Mouse (Mus musculus): ENCODE measurements around the gene Hmox1. TPM values are rescaled to one million over a fixed set of nuclear protein-coding genes. Genes with fewer than 3 reads are reported as not detected.

The Hmox1 gene
- total RNA-seq, 2 experiments from 2014 or later, result 17.8 to 19.8 TPM

GRCm38 (mm10) chr8:75088989-75089881, 4.2 kb upstream of the Hmox1 start:
- intact Hi-C loops (cut with DNase I), result no loop called here
- peak; percentile 92 to 93 for DNase-seq

- intact Hi-C loops (cut with DNase I), result no loop called here
- no peak for DNase-seq
Observed at GRCm38 (mm10) chr8:75090781-75091365, 2.5 kb upstream of the Hmox1 start.

- intact Hi-C loops (cut with DNase I), result no loop called here
- no peak for DNase-seq
Observed at GRCm38 (mm10) chr8:75102956-75103355, 9.5 kb downstream of the Hmox1 start.

- DNase-seq, result no peak
- intact Hi-C loops (cut with DNase I), result no loop called here
Observed at GRCm38 (mm10) chr8:75103376-75103878, 10.0 kb downstream of the Hmox1 start.

GRCm38 (mm10) chr8:75108527-75109235, 15.3 kb downstream of the Hmox1 start:
- DNase-seq, result peak; percentile 88 to 91
- intact Hi-C loops (cut with DNase I), result loop anchor here (1.0 to 5.0 kb wide), 3 partner anchors 14 to 116 kb away; partner anchors contain the start of gene Hmgxb4

GRCm38 (mm10) chr8:75109236-75109967, 16.0 kb downstream of the Hmox1 start, which contains the start of gene Mcm5:
Gene Mcm5 (plus strand): TSS chr8:75109569.
- intact Hi-C loops (cut with DNase I), result loop anchor here (2.0 to 5.0 kb wide), 2 partner anchors 15 to 117 kb away; partner anchors contain the start of gene Hmgxb4
- DNase-seq, result peak; percentile 100

- intact Hi-C loops (cut with DNase I), result no loop called here
- DNase-seq, result no peak
Observed at GRCm38 (mm10) chr8:75110093-75110492, 16.7 kb downstream of the Hmox1 start.

- DNase-seq, result no peak
- intact Hi-C loops (cut with DNase I), result no loop called here
Observed at GRCm38 (mm10) chr8:75118505-75118904, 25.1 kb downstream of the Hmox1 start.

- DNase-seq, result no peak
- intact Hi-C loops (cut with DNase I), result no loop called here
Observed at GRCm38 (mm10) chr8:75119287-75119686, 25.9 kb downstream of the Hmox1 start.

GRCm38 (mm10) chr8:75119747-75120146, 26.3 kb downstream of the Hmox1 start:
- no peak for DNase-seq

GRCm38 (mm10) chr8:75127406-75127805, 34.0 kb downstream of the Hmox1 start:
- DNase-seq, result no peak
- intact Hi-C loops (cut with DNase I), result no loop called here

More at GRCm38 (mm10) chr8:75119747-75120146, 26.3 kb downstream of the Hmox1 start:
- intact Hi-C loops (cut with DNase I), result no loop called here

GRCm38 (mm10) chr8:75132485-75132884, 39.1 kb downstream of the Hmox1 start:
- intact Hi-C loops (cut with DNase I), result loop anchor here (1.0 kb wide), 2 partner anchors 86 to 140 kb away; no protein-coding TSS in a partner anchor
- peak; percentile 52 to 76 for DNase-seq

GRCm38 (mm10) chr8:75133399-75133798, 40.0 kb downstream of the Hmox1 start:
- intact Hi-C loops (cut with DNase I), result no loop called here

GRCm38 (mm10) chr8:75134603-75135391, 41.4 kb downstream of the Hmox1 start:
- intact Hi-C loops (cut with DNase I), result loop anchor here (5.0 kb wide), 1 partner anchor 43 kb away; no protein-coding TSS in a partner anchor
- DNase-seq, result peak; percentile 81 to 86

More at GRCm38 (mm10) chr8:75133399-75133798, 40.0 kb downstream of the Hmox1 start:
- no peak for DNase-seq

- intact Hi-C loops (cut with DNase I), result loop anchor here (5.0 kb wide), 1 partner anchor 42 kb away; no protein-coding TSS in a partner anchor
- DNase-seq, result peak in 1 of 2 experiments; percentile 10
Observed at GRCm38 (mm10) chr8:75135756-75136155, 42.3 kb downstream of the Hmox1 start.

GRCm38 (mm10) chr8:75136256-75136655, 42.8 kb downstream of the Hmox1 start:
- intact Hi-C loops (cut with DNase I), result loop anchor here (5.0 kb wide), 1 partner anchor 41 kb away; no protein-coding TSS in a partner anchor
- no peak for DNase-seq

- DNase-seq, result no peak
- intact Hi-C loops (cut with DNase I), result loop anchor here (5.0 kb wide), 1 partner anchor 40 kb away; no protein-coding TSS in a partner anchor
Observed at GRCm38 (mm10) chr8:75137536-75137935, 44.1 kb downstream of the Hmox1 start.
